Mouse (Mus musculus) left cerebral cortex, postnatal 14 days (tissue): ENCODE measurements at regions not wholly inside any gene's neighbourhood (a gene's known extent, or its start where the extent isn't known, plus 50 kb on each side); places are given as distances from the start of the nearest gene placed in this dataset.

ENCODE experiments used
- DNase-seq, 2 experiments: peaks; one replicate each; pipeline ENCODE4 v3.0.0; 2021 to 2022; ENCODE audit warnings: low spot score in 2 of 2, mixed read lengths in 1 of 2
- intact Hi-C: fragments of 180-260 bp; cut with DNase I; formaldehyde crosslinking; loops from one replicate; pipeline ENCODE4 v1.15.1; 2025

DNA sequence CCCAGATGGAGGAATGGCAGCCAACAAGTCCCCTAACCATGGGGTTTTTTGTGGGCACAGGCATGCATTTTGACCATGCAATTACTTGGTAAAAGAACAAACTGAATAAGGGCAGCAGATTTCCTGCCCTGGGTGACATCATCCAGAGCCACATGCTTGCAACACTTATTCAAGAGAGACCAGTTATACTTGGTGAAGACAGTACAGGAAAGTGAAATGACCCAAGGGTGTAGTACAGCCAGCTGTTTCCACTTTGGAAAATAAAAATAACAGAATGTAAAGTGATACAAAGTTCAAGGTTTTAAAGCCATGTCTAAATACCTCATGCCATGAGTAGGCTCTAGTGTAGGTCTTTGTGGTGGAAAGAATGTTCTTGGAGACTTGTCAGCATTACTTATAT lies 432.5 kb upstream of the A1bg start:
- intact Hi-C loops, result no loop called here
- DNase-seq, result no peak

- no peak for DNase-seq
- intact Hi-C loops, result no loop called here
Observed at GRCm38 (mm10) chr15:61351729-61352342, 429.0 kb upstream of the A1bg start.

GRCm38 (mm10) chr15:61345101-61345500 lies 422.3 kb upstream of the A1bg start:
- no peak for DNase-seq
- intact Hi-C loops, result no loop called here

DNA sequence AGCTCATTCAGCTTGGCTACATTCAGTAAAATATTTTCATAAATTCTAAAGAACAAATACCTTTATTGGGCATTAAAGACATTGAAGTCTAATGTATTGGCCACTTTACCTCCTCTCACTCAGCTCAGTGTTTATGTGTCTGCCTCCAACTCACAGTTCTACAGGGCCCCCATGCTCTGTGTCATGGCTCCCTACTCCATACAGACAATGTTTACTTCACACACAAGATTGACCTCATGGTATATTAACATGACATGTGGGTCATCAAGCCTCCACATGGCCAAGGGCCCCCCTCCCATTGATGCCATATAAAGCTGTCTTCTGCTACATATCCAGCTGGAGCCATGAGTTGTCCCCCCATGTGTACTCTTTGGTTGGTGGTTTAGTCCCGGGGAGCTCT lies 419.8 kb upstream of the A1bg start:
- intact Hi-C loops, result no loop called here
- no peak for DNase-seq

- DNase-seq, result no peak
- intact Hi-C loops, result no loop called here
Observed at GRCm38 (mm10) chr15:61327925-61328324, 405.1 kb upstream of the A1bg start.

GRCm38 (mm10) chr15:61322243-61322642 lies 399.4 kb upstream of the A1bg start:
- intact Hi-C loops, result no loop called here
- DNase-seq, result no peak

GRCm38 (mm10) chr15:61309452-61310165 lies 386.8 kb upstream of the A1bg start:
- DNase-seq, result no peak
- intact Hi-C loops, result no loop called here

- intact Hi-C loops, result no loop called here
- no peak for DNase-seq
Observed at GRCm38 (mm10) chr15:61308936-61309335, 386.1 kb upstream of the A1bg start.

DNA sequence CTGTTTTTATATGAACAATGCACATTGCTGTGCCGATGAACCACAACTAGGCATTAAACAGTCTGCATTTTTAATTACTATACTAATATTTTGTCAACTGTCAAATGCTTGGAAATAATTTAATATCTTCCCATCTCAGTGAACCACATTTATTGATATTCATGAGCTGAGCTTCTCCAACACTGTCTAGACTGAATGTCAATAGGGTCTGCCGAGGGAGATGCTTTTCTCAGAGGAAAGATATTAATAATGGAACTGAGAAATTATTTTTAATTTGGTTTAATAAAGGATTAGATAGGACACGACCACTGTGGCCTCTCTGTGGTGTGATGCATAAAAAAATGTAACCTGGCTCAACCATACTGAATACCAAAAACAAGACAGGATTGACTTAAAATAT lies 381.7 kb upstream of the A1bg start:
- DNase-seq, result no peak
- intact Hi-C loops, result no loop called here

DNA sequence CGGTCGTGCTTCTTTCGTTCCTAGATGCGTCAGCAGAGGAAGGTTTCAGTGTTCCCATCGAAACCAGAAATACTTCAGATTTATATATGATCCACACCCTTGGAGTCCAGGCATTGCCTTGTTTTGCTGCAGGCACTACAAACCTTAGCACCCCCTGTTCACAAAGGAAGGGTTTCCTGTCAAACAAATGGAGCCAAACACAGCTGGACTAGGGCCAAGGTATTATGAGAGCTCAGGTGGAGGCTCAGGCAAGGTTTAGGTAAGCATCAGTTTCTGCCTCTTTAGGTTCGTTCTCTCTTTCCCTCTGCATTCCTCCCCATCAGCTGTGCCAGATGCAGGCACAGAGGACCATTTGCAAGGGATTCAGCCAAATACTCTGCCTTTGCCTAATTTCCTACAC lies 377.0 kb upstream of the A1bg start:
- DNase-seq, result no peak

DNA sequence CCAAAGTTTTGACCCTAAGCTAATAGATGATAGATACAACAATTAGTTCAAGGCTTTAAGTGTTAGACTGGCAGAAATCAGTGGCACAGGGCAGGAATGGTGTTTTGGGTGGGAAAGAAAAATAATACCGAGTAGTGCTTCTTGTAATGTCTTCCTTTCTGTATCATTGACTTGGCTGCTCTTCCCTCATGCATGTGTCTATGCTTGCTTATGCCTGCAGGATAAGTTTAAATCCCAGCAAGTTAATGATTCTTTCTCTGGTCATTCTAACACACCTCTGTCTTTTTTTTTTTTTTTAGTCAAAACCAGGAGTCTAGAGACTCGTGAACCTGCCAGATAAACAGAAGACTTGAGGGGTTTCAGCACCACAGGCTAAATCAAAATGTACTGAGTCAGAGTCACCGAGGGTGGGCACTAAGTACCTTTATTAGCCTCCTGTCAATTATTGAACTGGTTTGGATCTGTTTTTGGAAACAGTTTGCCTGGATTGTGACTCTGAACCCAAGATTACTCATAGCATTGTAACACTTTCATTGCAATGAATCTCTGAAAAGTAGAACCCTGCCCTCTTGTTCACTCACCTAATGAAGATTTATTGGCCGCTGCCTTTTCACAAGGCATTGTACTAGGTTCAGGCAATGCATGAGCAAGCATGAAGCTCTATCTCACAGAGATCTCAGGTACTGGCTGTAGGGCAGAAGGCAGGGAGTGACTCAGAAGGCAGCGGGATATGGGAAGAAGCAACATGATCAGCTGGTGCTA lies 374.8 kb upstream of the A1bg start:
- intact Hi-C loops, result no loop called here
- DNase-seq, result no peak

More for the DNA sequence above, 377.0 kb upstream of the A1bg start:
- intact Hi-C loops, result no loop called here

DNA sequence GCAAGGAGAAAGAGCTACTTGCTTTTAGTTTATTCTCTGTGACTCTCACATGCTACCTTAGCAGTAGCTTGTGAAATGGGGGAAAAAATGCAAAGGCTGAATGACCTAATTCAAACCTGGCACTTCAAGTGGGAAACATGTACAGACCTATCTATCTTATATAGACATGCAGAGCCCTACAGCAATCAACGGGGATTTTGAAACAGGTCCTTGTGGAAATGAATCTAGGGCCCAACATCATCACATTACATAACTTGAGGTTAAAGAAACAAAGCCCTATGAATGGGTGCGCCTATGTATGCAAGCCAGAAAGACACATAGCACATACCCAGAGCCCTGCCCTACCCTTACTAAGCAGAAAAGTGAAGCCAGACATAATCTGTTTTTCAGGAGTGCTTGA lies 371.8 kb upstream of the A1bg start:
- intact Hi-C loops, result no loop called here
- DNase-seq, result no peak

DNA sequence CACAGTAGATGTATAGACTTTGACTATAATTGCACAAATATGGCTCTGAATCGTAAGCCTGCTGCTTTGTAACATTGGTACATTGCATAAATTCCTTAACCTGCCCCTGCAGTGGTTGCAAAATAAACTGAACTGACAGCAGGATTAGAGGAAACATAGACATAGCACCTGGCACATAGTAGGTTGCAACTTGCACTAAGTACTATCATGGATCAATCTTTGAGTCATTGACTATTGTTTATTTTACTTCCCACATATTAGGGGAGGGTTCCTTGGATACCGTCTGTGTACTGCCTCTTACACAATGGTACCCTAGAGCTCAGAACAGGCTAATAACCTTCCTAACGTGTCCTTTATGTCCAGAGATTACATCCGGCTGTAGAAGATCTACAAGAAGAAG lies 371.3 kb upstream of the A1bg start:
- intact Hi-C loops, result no loop called here
- DNase-seq, result no peak

GRCm38 (mm10) chr15:61268766-61269165 lies 346.0 kb upstream of the A1bg start:
- intact Hi-C loops, result no loop called here
- no peak for DNase-seq

GRCm38 (mm10) chr15:61259047-61259446 lies 336.2 kb upstream of the A1bg start:
- DNase-seq, result no peak
- intact Hi-C loops, result no loop called here

DNA sequence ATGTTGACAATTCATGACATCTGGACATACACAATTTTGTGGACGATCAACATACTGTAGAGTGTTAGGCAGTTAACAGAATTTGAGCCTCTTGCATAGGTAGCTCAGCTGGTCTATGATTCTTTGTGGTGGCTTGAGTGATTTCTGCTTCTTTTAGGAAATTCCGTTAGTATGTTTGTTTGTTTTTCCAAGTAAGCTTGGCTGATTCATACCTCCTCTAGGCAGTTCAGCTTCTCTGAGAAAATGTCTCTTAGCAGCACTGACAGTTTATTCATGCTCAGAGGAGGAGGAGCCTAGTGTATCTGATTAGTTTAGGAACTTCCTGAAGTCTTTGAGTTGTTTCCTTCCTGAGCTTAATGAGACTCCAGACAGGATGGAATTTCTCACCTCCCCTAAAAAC lies 321.7 kb upstream of the A1bg start:
- intact Hi-C loops, result no loop called here
- no peak for DNase-seq

- no peak for DNase-seq
- intact Hi-C loops, result no loop called here
Observed at GRCm38 (mm10) chr15:61242161-61242681, 319.4 kb upstream of the A1bg start.

DNA sequence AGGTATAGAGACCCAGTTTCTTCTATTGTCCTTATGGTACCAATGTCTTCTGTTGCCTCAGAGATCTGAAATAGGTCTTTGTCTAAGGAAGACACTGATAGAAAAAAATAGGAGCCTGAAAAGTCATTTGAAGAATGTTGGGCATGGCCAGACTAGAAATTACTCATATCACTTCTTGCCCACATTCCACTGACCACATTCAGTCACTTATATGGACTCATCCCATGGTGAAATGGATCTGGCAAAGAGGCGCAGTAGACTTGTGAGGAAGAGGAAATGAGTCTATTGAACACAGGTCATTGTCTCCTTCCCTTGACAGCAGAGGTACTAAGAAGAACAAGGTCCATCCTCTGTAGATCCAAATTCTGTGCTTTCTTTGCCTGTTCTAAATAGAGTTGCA lies 318.9 kb upstream of the A1bg start:
- DNase-seq, result no peak
- intact Hi-C loops, result no loop called here

DNA sequence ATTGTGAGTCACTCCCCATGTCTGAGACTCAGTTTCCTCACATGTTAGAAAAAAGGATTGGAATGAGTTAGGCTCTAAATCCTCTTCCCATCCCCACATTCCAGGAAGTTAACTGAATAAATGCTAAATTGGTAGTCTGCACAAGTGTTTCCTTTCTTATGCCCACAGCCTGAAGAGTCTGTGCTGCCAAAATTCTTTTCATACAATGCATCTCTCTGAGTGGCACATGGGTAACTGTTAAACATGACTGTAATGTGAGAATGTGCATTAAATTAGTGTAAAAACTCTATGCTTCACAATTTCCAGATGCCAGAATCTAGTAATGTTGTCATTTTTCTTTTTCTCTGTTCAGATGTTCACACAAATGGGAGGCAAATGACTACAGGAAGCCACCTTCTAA lies 317.5 kb upstream of the A1bg start:
- peak in 1 of 2 experiments; percentile 24 for DNase-seq
- intact Hi-C loops, result no loop called here

DNA sequence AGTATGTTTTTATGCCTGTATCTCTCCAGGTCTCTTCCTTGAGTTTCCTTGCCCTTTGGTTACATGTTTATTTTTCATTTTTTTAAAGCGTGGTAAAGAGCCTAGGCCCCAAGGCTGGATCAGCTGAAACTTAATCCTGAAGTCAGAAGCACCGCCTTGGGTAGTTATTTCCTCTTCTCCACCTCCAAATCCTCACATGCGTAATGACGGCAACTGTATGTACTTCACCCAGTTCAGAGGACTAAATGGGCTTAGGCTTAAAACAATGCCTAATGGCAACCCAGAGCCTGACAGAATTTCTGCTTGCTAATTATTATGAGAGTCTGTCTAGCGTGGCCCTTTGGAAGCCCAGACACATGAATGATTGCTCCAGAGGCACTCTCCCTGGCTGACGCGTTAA lies 316.6 kb upstream of the A1bg start:
- intact Hi-C loops, result no loop called here
- no peak for DNase-seq

GRCm38 (mm10) chr15:61238996-61239395 lies 316.2 kb upstream of the A1bg start:
- intact Hi-C loops, result no loop called here
- DNase-seq, result no peak
